Mouse (Mus musculus) gastrocnemius, postnatal 4 days (tissue): ENCODE results near the gene Usp6nl. TPM values are rescaled to one million over a fixed set of nuclear protein-coding genes. Genes with fewer than 3 reads are reported as not detected.

ENCODE experiments used
- DNase-seq, 2 experiments: peaks; one replicate each; pipeline ENCODE4 v3.0.0; 2021 to 2022; ENCODE audit warnings: low spot score in 2 of 2, mixed read lengths in 2 of 2
- total RNA-seq, 2 experiments: library from RNA; stranded (reverse); gene quantifications; 2 replicates each; pipeline ENCODE4 v1.2.3; 2021

Usp6nl gene
- total RNA-seq, 2 experiments from 2014 or later = 11.6 to 14.8 TPM

DNA sequence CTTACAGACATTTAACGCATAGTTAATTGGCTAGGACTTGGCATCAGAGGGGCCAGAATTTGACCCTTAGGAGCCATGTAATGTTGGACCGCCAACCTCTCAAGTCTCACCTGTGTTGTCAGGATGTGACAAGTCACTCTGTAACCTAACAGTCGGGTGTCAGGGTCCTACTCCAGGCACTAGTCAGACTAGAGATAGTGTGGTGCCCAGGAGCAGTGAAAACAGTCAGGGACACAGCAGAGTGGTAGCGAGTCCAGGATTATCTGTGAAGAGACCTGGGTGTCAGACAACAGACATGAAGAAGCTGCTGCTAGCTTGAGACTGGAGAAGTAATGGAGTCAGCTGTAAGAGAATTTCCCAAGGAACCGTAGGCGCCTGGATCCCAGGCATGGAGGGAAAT is 45.0 kb downstream of the Usp6nl start:
- no peak for DNase-seq

DNA sequence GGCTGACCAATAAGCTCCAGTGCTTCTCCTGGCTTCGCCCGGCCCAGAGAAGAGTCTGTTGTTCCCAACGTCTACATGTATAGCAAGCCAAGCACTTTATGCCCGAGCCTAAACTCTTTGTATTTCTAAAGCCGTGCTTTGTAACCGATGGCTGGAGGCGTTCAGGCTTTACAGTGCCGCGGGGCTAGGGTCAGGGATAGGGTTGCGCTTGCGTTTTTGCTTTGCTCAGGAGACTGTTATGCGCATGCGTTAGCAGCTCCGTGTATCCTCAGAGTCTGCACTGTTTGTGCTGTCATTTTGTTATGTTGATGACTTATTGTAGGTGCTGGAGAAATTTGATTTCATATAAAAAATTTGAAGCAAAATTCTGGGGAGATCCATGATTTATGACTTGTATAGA is 51.7 kb downstream of the Usp6nl start:
- DNase-seq = no peak

DNA sequence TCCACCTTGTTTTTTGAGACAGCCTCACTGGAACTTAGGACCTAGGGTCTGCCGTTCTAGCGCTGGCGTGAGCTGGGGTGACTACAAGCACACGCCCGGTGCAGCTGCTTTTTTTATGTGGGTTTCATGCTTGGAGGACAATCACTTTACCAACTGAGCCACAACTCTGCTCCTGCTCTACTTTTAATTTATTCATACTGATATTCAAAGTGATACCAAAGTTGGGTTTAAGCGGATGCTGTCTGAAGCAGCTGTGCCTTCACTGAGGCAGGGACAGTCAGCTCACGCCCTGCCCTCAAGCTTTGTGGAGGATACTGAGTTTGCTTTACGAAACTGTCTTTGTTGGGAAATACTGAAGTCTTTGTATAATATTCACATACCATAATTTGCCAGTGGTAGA is 53.6 kb downstream of the Usp6nl start:
- DNase-seq = no peak

- DNase-seq = no peak
These were observed 54.5 kb downstream of the Usp6nl start for GRCm38 (mm10) chr2:6376941-6377340.

DNA sequence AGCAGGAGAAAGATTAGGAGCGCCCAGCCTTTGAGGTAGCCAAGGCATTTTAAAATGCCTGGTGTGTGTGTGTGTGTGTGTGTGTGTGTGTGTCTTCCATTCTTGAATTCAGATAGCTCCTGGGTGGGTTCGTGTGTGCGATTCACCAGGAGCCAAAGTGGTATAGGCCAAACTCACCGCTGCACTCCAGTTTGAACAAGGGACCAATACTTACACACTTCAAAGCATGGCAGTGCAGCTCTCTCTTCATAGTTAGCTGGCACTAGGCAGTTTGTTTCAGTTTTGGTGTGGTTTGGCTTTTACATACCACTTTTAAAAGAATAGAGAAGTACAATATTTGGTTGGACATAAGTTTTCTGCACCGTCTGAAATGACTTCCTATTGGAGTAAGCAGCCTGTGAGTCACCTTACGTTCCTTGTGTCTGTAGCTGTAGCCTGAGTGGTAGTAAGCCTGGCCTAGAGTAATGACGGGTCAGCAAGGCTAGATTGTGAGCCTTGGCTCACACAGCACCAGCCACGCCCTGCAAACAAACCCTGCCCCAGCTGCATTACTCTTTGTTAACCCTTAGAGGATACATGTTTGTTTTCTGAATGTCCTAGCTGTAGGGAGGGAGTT is 56.2 kb downstream of the Usp6nl start:
- DNase-seq = no peak

DNA sequence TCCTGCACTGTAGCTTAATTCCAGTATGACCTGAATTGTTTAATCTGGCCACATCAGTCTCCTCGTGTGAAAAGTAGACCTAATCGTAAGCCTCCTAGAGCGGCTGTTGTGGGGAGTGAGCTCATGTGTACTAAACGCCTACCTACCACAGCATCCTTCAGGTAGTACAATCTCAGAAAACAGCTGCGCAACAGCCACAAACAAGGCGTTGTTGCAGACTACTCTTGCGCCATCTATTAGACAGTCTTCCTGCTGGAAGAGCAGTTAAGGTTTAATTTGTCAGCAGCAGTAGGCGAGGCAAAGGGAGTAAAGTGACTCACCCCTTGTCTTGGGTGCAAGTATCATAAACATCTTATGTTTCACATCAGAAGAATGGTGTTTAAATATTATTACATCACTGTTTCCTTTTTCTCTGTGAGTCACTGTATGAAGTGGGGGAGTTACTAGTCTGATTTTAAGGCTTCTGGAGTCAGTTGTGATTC is 57.3 kb downstream of the Usp6nl start:
- no peak for DNase-seq

- no peak for DNase-seq
These were observed 57.9 kb downstream of the Usp6nl start for GRCm38 (mm10) chr2:6380401-6380800.

DNA sequence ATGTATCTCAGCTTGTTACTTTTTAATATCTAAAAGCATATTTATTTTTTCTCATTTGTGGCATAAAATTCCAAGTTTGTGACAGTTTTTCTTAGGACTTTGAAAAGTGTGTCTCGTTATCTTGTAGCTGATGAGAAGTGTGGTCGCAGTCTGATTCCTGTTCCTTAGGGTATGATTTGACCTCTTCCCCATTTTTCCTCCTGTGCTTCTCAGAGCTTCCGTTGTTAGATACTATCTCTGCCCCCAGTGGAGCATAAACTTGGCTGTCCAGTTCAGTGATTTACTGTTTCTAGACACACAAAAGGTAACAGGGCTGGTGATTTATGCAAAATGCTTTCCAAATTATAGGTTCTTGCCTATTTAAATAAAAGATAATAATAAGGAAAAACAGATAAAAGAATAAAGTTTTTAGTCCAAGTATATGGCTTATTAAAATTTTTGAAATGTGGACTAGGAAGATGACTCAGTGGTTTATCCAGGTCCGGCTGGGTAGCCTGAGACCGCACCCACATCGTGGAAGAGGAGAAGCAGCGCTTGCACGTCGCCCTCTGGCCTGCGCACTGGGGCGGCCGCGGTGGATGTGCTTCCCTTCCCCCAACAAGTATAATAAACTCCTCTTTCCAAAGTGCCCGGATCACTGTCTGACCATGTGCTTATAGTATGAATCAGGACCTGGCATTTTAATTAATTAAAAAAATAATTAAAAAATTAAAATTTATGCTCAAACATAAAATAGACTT is 62.1 kb downstream of the Usp6nl start:
- DNase-seq = no peak

GRCm38 (mm10) chr2:6389162-6389561 is 66.7 kb downstream of the Usp6nl start:
- DNase-seq = no peak

DNA sequence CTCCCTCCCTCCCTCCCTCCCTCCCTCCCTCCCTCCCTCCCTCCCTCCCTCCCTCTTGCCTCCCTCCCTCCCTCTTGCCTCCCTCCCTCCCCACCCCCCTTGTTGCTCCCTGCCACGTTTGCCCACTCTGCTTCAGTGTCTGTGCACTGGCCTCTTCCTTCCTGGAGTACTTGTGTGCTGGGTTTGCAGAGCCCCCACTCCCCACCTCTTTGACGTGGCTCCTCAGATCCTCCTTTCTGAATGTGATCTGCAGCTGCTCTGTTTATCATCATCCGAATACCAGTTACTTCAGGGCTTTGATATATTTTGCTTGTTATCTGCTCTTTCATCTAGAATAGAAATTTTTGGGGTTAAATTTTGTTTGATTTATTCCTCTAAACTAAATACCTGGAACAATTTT is 68.8 kb downstream of the Usp6nl start:
- no peak for DNase-seq

DNA sequence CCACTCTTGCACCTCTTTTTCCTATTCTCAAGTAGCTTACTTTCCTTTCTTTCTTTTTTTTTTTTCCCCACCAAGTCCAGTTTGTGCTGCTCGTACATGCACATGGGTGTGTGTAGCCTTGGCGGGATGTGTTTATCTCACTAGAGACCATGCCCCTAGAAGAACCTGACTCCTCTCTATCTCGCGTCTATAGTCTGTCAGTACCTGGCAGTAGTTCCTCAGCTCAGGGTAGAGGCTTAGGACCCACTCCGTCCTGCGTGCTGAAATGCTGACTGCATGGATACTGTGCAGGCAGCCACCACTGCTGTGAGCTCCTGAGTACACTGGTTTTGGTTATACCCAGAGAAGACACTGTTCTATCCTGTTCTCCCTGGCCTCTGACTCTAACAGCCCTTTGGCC is 69.5 kb downstream of the Usp6nl start:
- DNase-seq = no peak

GRCm38 (mm10) chr2:6395851-6396625 is 73.6 kb downstream of the Usp6nl start:
- no peak for DNase-seq

GRCm38 (mm10) chr2:6396626-6397146 is 74.2 kb downstream of the Usp6nl start:
- DNase-seq = no peak

DNA sequence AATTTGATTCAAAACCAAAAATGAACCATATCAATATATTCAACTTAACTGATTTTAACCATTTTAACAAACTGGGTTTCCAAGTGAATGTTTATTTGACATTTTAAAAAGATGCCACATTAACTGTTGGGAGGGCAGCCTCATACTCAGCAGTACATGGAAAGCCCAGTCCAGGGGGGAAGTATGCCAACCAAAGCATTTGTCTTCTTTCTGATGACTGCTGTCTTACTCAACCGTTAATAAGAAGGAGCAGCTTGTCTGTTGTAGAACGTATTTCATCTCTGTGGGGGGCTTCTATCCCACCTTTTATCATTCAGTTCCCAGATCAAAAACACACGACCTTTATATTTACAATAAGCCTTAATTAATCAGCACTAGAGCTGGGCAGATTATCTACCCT is 74.7 kb downstream of the Usp6nl start:
- DNase-seq = no peak

DNA sequence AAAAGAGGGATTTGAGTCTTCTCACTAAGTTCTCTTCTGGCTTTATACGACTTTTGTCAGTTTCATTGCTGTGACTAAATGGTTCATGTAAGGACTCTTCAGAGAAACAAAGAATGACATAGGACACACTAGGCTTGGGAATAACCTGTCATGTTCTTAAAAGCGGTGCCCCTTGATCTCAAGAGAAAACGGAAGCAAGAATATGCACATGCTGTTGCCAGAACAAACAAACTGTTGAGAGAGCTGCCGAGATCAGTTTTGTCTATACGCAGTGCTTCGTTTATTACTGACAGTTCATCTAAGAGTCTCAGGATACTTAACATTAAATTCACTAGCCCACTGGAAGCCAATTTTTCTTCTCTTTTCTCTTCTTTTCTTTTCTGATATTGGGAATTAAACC is 76.4 kb downstream of the Usp6nl start:
- DNase-seq = no peak

- DNase-seq = no peak
These were observed 78.6 kb downstream of the Usp6nl start for GRCm38 (mm10) chr2:6401039-6401438.

GRCm38 (mm10) chr2:6403375-6403774 is 80.9 kb downstream of the Usp6nl start:
- no peak for DNase-seq

- no peak for DNase-seq
These were observed 81.5 kb downstream of the Usp6nl start for GRCm38 (mm10) chr2:6403991-6404390.

DNA sequence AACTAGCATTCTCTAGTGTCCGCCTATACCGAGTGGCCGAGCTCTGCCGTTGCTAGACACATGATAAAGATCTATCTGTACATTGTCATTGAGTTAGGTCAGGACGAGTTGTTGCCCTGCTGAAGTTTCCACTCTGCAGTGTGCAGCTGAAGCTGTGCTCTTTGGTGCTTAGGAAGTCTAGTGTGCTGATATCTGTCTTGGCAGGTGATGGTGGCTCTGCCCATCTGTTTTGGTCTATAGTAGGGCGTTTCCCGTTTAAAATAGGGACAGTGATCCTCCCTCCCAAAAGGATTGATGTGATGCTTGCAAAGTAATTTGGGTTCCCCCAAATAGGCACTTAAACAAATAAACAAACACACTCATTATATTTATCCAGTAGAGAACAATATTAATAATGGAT is 82.2 kb downstream of the Usp6nl start:
- no peak for DNase-seq

GRCm38 (mm10) chr2:6405059-6406033 is 82.9 kb downstream of the Usp6nl start:
- DNase-seq = peak; percentile 53 to 73

GRCm38 (mm10) chr2:6407711-6408110 is 85.2 kb downstream of the Usp6nl start:
- no peak for DNase-seq
